Mouse (Mus musculus) adrenal gland, postnatal 14 days (tissue): Measurements from ENCODE around the gene Sgsm3. TPM values are rescaled to one million over a fixed set of nuclear protein-coding genes. Genes with fewer than 3 reads are reported as not detected.
A peak's percentile ranks its signal among the peaks of the same experiment; 100 is the strongest.

Source experiments
- DNase-seq: peaks from one replicate; pipeline ENCODE4 v3.0.0; 2021; ENCODE audit warnings: mixed read lengths
- total RNA-seq: library from RNA; stranded (reverse); gene quantifications from 2 replicates; pipeline ENCODE4 v1.2.3, GENCODE M21; 2021

Gene Sgsm3
- total RNA-seq, 1 experiment from 2014 or later, result 17.3 TPM

DNA sequence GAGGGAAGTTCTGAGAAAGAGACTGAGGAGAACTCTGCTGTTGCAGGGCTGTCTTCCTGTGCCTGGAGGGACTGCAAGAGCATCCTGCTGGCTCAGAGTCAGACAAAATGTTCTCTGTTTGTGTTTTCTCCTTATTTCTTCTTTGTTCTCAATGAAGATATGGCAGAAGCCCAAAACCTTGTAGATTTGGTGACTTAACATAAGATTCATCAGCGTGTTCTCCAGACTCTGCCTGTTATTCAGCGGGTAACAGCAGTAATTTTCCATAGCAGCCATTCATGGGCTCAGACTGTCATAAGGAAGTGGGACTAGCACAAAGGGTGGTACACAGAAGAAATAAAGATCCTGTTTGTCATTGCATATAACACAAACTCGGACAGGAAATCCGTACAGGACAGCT is 2.0 kb downstream of the Sgsm3 start:
- DNase-seq, result no peak

DNA sequence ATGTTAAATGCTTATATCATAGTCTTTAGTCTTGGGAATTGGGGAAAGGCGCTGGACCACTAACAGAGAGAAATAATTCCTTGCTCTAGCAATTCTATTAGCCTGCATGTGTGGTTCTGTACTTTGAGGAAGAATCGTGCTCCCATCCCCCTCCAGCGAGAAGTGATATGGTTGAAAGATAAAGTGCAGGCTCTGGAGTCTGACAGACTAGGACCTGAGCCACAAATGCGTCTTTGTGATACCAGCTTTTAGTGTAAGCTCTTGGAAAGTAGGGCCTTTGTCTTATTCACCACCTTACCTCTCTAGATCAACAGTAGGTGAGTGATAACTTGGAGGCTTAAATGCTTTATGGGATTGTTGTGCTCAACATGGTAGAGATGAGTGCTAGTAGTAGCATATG is 3.6 kb downstream of the Sgsm3 start:
- DNase-seq, result no peak

DNA sequence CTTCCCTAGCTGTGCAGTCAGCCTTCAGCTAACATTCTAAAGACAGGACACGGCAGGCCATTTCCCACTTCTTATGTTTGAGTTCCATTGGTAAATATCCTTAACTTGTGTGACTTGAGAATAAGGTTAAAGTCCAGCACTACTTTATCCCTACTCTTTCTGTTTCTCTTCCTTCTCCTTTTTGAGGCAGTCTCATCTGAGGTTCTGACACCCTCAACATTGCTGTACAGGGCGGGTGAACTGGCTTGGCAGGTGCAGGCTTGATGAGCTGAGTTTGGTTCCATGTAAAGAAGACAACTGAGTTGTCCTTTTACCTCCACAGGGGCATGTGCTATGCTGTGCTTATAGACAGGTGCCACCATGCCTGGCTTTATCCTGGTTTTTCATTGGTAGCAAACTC is 5.7 kb downstream of the Sgsm3 start:
- DNase-seq, result no peak

DNA sequence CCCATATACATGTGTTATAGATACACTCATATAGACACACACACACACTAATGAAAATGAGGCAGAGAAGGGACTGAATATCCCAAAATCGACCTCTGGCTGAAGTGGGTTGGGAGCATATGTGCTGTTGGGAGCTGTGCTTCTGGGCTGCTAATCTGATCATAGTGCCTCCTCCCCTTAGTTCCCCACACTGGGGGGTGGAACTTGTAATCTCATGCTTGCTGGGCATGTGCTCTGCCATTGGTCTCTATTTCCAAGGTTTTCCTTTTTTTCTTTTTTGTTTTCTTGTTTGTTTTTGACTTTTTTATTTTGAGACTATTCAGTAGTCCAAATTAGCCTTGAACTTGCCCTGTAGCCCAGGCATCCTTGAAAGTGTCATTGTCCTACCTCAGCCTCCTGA is 10.8 kb downstream of the Sgsm3 start:
- DNase-seq, result no peak

DNA sequence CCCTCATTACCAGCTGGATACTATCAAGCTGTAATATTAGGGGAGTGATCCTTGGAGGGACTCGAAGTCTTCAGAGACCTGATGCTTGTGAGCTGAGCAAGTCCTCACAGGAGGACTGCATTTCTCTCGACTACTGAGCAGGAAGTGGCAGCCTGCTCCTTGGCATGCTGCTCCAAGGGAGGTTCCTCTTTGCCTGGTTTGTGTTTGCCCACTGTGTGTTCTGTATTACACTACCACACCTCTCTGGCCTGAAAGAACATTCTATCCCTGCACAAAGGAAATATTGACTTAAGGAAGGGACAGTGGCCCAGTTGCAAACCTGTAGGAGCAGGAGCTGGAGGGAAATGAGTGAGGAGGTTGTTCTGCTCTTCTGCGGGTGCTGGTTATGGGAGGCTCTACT is 12.1 kb downstream of the Sgsm3 start:
- no peak for DNase-seq

DNA sequence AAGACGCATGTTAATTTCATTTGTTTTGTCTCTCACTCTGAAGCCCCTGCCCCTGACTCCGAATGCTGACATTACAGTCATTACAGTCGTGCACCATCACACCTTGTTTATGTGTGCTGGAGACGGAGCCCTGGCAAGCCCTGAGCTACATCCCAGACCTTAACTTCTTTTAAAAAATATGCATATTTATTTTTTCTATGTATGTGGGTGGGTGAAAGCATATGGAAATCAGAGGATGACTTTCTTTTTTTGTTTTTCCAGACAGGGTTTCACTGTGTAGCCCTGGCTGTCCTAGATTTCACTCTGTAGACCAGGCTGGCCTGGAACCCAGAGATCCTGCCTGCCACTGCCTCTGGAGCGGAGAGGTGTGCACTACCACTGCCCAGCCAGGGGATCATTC is 17.4 kb downstream of the Sgsm3 start:
- DNase-seq, result no peak

DNA sequence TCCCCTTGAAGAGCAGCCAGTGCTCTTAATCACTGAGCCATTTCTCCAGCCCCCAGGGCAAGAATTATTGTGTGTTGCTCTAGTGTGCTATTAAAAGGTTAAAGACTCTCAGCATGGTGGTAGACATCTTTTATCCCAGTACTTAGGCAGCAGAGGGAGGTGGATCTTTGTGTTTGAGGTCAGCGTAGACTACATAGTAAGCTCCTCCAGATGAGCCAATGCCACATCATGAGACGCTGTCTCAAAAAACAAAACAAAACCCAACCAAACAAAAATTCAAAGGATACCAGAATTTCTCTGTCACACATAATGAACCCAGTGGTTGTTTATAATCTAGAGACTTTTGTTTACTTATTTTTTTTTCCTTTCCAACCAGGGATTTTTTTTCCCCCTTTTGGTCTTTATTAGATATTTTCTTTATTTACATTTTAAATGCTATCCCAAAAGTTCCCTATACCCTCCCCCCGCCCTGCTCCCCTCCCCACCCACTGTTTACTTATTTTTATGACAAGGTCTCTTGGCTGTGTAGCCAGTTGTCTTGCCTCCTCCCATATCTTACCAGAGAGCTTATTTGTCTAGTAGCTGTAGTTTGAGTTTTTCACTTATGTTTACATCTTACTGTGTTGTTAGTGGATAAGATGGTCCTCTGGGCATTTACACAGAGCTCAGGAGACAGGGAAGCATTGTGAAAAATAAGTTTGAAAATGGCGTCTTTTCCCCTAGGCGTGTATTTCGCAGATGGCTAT is 18.7 kb downstream of the Sgsm3 start:
- no peak for DNase-seq

DNA sequence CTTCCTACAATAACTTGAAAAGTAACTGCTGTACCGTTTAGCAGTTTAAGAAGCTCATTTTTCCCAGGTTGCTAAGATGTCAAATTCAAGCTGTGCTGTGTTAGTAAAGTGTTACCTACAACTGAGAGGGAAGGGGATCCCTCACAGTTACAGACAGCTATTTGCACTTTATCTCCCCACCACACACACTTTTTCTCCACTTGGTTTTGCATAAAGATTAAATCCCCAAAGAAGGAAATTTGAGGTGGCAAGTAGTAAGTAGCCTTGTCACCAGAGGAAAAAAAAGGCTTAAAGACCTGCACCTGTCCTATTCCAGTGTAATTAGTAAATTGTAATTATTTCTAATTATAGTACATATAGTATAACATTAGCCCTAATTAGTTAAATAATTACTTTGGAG is 19.5 kb downstream of the Sgsm3 start:
- no peak for DNase-seq

DNA sequence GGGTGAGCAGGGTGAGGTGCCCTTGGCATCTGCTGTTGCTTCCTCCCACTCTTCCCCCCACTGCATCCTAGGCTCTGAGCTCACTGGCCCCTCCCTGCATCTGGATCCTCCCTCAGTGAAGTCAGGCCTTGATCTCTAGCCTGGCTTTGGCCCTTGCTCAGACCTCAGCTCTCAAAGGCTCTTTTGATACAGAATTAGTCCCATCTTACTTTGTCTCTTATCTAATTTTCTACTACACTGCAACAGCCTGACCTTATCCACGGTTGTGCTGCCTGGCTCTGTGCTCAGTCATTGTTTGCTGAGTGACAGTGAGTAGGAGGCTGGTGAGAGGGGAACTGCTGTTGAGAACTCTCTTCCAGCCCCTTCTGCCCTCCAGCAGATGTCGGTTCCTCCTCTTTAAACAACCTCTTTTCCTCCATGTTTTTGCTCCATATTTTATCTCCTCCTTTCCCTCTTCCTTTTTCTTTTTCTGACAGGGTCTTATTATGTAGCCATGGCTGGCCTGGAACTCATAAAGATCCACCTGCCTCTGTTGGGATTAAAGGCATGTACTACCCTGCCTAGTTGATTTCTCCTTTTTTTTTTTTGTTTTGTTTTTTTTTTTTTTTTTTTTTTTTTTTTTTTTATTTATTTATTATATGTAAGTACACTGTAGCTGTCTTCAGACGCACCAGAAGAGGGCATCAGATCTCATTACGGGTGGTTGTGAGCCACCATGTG is 23.0 kb downstream of the Sgsm3 start:
- DNase-seq, result no peak

DNA sequence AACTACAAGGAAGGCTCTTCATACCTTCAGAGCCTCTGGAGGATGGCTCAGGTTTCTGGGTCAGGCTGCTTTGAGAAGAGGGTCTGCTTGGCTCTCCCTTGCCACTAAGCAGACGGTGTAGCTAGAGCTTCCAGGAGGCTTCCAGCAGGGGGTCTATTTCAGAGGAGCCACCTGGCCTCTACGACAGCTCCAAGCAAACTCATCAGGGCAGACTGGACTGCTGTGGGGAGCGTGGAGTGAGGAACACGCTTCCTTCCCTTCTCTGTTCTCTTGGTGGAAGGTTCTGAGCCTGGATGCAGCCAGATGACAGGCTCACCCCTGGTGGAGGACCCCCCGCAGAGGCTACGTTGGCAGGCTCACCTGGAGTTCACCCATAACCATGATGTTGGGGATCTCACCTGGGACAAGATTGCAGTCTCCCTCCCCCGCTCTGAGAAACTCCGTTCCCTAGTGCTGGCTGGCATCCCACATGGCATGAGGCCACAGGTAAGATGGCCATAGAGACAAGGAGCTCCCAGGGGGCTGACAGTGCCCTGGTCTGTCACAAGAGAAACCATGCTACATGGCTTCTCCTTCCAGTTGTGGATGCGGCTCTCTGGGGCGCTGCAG is 28.7 kb downstream of the Sgsm3 start:
- no peak for DNase-seq

DNA sequence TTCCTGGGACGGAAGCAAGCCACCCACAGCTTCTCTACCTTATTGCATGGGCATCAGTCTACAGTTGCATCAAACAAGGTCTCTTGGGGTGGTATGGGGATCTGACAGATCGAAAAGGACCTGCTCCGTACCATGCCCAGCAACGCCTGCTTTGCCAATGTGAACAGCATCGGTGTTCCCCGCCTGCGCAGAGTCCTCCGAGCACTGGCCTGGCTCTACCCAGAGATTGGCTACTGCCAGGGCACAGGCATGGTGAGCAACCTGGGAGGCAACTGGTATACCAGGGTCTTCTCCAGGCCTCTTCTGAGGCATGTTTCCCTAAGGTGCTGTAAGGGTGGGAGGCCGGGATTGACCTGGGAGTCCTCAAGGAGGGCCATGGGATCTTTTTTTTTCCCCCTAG is 29.8 kb downstream of the Sgsm3 start:
- no peak for DNase-seq

DNA sequence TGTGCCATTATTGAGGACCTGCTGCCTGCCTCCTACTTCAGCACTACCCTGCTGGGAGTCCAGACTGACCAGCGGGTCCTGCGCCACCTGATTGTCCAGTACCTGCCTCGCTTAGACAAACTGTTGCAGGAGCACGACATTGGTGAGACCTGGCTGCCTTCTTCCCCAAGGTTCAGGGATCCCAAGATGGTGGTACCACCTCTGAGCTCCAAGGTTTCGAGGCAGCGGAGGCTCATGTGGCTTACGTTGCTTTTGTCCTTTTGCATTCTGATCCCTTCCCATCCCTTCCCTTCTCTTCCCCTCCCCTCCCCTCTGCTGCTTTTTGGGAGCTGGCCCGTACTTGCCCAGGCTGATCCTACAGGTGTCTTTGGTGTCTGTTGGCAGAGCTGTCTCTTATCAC is 30.3 kb downstream of the Sgsm3 start:
- DNase-seq, result no peak

DNA sequence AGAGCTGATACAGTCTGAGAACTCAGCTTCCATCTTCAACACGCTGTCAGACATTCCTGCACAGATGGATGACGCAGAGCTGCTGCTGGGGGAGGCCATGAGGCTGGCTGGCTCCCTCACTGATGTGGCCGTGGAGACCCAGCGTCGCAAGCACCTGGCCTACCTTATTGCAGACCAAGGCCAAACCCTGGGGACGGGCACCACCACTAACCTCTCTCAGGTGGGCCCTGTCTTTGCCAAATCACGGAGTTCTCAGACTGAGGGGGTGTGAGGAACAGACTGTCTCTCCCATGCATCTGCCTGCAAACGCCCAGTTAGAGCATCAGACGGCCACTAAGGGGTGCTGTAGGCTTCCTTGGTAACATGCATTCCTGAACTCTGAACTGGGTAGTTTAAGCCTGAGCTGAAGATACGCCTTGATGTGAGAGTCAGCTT is 31.1 kb downstream of the Sgsm3 start:
- peak; percentile 48 for DNase-seq

DNA sequence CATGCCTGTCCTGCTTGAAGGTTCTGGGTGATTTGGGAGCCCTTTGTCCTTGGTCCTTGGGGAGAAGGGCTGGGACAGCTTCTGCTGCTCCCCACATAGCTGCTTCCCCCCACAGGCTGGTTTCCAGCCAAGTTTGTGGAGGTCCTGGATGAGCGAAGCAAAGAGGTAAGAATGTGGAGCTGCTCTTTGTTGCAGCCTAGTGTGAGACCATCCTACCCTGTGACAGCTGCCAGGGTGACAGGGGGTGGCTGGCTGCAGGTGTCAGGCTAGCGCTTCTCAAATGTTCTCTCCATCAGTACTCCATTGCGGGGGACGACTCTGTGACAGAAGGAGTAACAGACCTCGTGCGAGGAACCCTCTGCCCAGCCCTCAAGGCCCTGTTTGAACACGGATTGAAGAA is 32.5 kb downstream of the Sgsm3 start:
- DNase-seq, result no peak

DNA sequence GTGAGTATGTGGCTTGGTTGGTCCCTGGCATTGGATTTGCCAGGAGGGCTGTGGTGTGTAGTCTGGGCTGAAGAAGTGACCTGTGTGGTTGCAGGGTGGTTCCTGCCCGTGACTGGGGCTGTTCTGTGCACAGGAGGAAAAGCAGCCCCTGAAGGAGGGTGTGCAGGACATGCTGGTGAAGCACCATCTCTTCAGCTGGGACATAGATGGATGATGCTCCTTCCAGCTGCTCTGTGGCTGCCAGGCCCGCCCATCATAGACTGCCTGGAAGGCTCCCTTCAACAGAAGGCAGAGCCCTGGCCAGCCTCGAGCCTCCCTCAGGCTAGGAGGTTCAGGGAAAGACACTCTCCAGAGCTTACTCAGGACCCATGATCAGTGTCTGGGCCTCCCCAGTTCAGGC is 34.0 kb downstream of the Sgsm3 start:
- DNase-seq, result no peak

DNA sequence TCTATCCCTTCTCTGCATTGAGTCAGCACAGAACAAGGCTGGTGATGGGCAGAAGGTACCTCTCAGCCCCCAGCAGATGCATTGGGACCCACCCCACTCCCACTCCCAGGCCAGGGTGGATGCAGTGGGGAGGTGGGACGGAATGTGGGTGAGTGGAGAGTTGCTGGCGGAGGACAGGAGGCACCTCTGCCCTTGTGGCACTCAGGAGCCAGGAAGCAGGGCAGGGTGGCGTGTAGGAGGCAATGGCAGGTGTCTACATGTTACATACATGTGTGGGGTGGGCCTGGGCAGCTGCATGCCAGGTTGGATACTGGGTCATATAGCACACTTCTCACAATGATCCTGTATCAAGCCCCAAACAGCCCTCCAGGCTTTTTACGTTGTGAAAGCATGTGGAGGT is 34.8 kb downstream of the Sgsm3 start:
- no peak for DNase-seq

DNA sequence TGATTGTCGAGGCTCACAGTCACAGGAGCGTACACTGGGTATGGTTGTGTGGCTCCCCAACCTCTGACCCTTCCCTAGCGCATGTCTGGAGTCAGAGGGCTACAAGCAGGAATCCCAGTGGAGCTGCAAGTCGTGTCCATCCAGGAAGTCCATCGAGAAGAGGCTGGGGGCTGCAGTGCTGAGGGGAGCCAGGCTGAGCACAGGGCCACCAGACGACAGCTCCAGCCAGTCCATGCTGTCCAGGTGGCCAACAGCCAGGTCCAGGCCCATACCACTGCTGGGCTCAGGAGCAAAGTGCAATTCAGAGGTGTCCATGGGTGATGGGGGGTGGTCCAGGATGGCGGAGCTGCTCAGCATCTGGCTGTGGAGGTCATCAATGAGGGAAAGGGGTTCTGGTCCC is 35.6 kb downstream of the Sgsm3 start:
- DNase-seq, result no peak

DNA sequence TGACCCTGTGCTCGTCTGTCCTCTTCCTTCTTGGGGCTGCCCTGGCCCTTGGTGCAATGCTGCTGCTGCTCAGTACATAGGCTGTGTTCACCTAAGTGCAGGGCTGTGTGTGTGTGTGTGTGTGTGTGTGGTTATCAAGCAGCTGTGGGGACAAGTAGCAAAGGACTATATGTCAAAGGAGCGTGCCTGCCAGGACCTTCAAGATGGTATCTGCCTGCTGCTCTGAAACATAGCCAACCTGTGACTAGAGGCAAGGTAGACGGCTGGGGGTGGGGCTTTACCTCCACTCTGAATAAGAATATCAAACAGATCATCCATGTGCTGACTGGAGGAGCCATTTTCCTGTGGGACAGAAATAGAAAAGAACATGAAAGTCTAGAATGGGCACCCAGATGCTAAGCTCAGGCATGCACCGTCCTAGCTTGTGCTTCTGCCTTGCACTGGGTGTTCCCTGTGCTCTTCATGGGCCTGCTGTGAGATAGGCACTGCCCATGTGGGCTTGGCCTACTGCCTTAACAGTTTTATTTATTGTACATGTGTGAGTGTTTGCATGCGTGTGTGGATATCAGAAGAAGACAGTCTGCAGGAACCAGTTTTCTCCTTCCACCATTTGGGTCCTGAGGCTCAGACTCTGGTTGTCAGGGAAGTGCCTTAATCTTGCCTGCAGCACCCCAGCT is 37.6 kb downstream of the Sgsm3 start:
- DNase-seq, result no peak

DNA sequence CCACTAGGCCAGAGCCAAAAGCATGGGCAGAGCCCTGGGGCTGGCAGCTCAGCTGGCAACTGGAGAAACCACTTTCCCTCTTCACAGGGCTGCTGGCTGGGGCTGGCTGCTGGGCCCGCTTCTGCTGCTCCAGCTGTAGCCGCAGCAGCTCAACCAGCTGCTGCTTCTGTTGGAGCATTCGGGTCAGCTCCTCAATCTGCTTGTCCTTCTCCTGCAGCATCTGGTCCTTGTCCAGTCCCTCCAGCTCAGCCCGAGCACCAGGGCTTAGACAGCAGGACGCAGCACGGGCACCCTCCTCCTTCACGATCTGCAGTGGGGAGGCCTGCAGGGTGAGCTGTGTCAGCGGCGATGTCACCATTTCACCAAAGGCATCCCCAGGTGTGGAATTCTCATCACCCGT is 38.9 kb downstream of the Sgsm3 start:
- no peak for DNase-seq

DNA sequence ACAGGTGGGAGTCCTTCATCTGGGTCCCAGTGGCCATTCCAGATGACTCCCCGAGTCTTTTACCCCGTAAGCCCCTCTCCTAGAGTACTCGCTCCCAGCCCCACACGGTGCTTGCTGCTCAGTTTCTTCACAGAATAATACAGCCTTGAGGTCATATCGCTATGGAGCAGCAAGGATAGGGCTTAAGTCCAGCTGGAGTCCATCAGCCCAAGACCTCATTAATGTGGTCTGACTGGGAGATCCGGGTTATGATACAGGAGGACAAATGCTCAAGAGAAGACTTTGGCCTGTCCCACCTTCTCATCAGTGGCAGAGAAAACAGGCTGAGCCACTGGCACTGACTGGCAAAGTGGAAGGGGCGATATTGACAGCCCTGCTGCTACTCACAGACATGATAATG is 39.7 kb downstream of the Sgsm3 start:
- DNase-seq, result no peak

DNA sequence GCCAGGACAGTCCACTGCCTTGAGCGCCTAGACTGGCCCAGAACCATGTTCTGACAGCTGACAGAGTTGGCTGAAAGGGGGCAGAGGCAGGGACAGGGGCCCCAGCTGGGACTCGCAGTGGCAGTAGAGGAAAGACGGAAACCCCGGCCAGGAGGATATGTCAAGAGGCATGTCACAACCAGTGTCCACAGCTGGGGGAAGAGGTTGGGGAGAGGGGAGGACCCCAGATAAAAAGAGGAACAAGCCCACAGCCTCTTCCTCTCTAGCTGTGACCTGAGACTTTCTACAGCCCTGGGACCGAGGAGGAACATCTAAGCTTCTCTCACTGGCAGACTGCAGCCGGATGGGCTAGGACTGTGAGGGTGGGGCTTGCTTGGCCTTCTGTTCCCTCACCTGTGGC is 43.8 kb downstream of the Sgsm3 start:
- no peak for DNase-seq

DNA sequence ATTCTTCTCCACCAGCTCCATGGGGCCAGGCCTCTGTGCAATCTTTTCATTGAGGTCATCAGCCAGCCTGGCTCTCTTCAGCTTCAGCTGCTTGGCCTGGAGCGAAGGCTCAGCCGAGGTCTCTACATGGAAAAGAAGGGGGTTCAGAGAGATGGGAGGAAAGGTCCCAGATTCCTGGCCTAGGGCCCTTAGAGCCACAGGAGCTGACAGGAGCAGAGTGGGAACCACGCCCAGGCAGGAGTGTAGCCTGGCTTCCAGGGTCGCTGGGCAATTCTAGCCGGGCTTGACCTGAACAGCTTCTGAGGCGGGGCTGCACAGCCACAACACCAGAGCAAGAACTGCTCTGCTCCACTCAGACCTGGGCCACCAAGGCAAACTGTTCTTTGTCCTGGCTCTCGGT is 44.9 kb downstream of the Sgsm3 start:
- no peak for DNase-seq

DNA sequence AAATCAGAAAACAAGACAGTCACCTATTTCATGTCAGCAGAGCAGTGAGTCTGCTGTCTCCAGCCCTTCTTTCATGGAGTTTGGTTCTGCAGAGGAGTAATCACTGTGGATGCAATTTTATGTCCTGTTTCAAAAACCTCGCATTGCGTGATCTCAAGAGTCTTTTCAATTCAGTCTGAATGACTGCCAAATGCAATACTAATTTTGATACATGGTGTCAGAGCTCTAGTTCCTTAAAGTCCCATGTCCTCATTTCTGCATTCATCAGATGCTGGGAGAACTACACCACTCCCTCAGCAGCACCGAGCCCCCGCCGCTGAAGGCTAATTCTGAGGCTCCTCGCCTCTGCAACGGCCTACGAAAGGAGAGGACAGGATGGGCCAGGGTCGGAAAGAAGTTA is 46.3 kb downstream of the Sgsm3 start:
- no peak for DNase-seq
